Mouse (Mus musculus): Measurements from ENCODE around the gene Ston1. TPM values are rescaled to one million over a fixed set of nuclear protein-coding genes. Genes with fewer than 3 reads are reported as not detected.

Gene Ston1
- polyA plus RNA-seq (2016; fragmentation: Nextera tagmentation; extraction: Ambion mirVana), result 1.5 and 2.4 TPM in 2 replicates

DNA sequence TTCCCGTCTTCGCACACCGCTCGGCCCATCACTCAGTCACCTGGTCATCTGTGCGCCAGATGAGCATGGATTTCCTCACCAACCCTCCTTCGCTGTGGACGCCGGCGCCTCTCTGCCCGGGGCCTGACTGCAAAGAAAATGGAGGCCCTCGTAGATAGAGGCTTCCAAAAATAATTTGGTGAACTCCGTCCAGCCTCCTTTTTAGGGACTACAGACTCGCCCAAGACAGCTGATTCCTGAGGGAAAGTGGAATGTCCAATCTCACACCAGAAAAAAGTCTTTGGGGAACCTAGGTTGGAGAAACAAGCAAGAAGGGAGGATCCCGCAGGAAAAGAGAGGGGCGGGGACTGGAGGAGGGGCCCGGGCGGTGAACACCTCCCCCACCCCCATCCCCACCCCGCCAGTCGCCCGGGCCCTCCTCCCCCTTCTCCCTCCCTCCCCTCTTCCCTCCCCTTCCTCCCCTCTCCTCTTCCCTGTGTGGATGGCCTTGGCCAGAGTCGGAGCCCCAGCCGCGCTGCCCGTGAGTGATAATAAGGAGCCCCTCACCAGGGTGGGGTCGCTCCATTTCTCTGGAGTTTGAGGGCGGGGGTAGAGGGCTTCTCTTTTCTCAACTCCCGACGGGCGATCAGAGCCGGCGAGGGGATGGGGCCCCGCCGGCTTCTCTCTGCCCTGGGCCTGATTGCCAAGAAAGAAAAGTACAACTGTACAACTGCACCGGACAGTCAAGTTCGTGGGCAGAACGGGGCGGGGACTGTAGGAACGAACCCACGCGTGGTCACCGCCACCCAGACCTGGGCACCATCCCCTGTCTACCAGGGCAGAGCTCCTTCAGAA, at the start of gene Ston1:
Ston1 (plus strand) TSS at position 463 of the 834 bp plus-strand sequence.
- no peaks in the 10 kb centered on the region for H3K9me3 ChIP-seq
- H3K4me3 ChIP-seq (replicated peaks), result peak within 1 kb of the TSS; percentile 46
- peak within 1 kb of the TSS; percentile 59 for H3K9ac ChIP-seq
- peak within 1 kb of the TSS; percentile 82 for H3K27ac ChIP-seq
- H3K4me2 ChIP-seq, result peak within 1 kb of the TSS; percentile 76
- H3K27me3 ChIP-seq, result no peaks in the 10 kb centered on the region
- no peaks in the 10 kb centered on the region for H3K36me3 ChIP-seq (replicated peaks)
- peak; percentile 92 for ATAC-seq (ENCODE audit: low FRiP score)
- peaks cover 16% of the 10 kb centered on the region for H3K4me1 ChIP-seq
- WGBS, result under 1% methylated on average over 34 of the region's 41 CpGs

DNA sequence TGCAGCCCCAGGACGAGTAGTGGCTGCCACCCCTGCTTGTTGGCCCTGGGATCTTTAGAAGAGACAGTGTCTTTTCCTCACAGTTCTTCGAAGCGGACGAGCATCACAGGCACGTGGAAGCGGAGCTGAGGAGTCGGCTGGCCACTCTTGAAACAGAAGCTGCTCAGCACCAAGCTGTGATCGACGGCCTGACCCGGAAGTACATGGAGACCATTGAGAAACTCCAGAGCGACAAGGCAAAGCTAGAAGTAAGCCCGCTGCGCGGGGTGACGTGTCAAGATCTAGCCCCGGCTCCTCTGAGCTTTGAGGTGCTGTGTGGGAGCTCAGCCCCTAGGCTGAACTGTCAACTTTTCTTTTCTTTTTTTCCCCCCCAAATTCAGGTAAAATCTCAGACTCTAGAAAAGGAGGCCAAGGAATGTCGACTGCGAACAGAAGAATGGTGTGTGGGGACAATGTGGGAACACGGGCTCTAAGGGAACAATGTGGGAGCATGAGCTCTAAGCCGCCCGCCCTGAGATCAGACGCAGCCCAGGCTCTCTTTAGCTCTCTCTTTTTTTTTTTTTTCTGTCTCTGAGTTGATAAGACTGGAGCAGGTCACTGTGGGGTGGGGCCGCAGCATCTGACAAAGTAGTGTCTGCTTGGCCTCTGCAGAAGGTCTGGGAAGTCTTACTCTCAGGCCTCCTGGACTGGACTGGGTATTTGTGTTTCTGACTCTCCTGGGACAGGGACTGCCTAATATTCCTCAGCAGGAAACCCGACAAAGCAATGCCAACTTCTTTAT, 47.9 kb upstream of the Ston1 start:
- Histone ChIP-seq H3K9me3 (no peaks in the 10 kb centered on the region), H3K4me2 (no peak overlapping the region), H3K36me3 (replicated peaks) (peaks cover 34% of the 10 kb centered on the region), H3K9ac (no peak overlapping the region), H3K27ac (no peak overlapping the region), H3K27me3 (no peaks in the 10 kb centered on the region), H3K4me1 (peaks cover 9% of the 10 kb centered on the region; the same call in 1 of the 2 replicates), H3K4me3 (replicated peaks) (no peak overlapping the region)
- ATAC-seq (ENCODE audit: low FRiP score), result no peak
- 86% methylated on average over 24 of the region's 24 CpGs for whole genome bisulfite sequencing

DNA sequence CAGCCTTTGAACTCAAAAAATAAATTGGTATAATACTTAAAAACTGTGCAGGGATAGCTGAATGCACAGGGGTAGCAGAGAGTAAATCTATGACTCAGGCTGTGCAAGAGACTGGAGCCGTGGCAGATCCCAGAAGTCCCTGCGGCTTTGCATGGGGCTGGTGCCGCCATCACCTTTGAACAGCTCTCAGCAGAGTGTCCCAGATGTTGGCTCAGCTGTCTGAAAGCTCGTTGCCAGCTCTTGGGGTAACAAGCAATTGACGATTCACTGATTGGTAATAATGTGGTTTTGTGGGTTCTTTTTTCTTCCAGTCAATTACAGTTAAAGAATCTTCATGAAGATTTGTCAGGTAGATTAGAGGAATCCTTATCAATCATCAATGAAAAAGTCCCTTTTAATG, 47.1 kb upstream of the Ston1 start:
- H3K9me3 ChIP-seq, result no peaks in the 10 kb centered on the region
- H3K36me3 ChIP-seq (replicated peaks), result peaks cover 34% of the 10 kb centered on the region
- H3K9ac ChIP-seq, result no peak overlapping the region
- H3K27ac ChIP-seq, result no peak overlapping the region
- H3K4me2 ChIP-seq, result no peak overlapping the region
- 82% methylated on average over 5 of the region's 5 CpGs for WGBS
- ATAC-seq (ENCODE audit: low FRiP score), result no peak
- H3K4me1 ChIP-seq, result peaks cover 9% of the 10 kb centered on the region; the same call in 1 of the 2 replicates
- no peak overlapping the region for H3K4me3 ChIP-seq (replicated peaks)
- H3K27me3 ChIP-seq, result no peaks in the 10 kb centered on the region

DNA sequence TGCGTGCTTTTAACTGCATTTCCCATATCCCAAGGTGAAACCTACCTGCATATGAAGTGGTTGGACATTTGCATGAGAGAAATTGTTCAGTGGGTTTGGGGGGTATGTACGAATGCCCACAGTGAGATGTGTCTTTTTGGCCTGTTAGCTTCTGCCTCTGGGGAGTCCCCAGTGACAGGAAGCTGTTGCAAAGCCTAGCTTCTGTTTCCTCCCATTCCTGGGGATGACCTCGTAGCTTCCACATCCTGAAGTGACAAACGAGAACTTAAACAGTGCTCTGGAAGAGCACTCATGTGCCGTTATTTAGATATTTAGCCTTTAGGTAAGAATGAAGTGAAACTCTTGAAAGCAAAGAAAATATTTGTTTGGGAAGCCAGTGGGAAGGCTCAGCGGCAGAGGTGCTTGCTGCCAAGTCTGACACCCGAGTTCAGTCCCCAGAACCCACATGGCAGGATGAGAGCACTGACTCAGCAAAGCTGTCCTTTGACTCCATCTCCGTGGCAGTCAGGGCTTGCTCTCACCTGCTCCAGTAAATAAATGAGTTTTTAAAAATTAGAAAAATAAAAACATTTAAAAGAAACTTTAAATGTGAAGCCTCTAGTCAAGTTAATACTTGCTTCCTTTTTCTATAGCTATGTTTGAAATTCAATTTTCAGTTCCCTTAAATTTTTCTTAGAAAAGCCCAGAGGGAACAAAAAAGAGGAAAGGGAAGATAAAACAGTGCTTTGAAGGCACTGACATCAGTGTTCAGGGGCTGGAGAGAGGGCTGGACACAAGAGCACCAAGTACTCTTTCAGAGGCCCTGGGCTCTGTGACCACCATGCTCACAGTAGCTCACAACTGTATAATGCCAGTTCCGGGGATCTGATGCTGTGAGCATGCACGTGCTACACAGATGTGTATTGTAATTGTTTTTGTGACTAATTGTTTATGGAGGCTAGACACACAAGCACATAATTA, 46.2 kb upstream of the Ston1 start:
- H3K9me3 ChIP-seq, result no peaks in the 10 kb centered on the region
- H3K36me3 ChIP-seq (replicated peaks), result peaks cover 32% of the 10 kb centered on the region
- no peak overlapping the region for H3K27ac ChIP-seq
- 74% methylated on average over 10 of the region's 10 CpGs for WGBS
- no peaks in the 10 kb centered on the region for H3K27me3 ChIP-seq
- no peak for ATAC-seq (ENCODE audit: low FRiP score)
- H3K4me2 ChIP-seq, result no peak overlapping the region
- peaks cover 9% of the 10 kb centered on the region; the same call in 1 of the 2 replicates for H3K4me1 ChIP-seq
- H3K9ac ChIP-seq, result no peak overlapping the region
- H3K4me3 ChIP-seq (replicated peaks), result no peak overlapping the region

DNA sequence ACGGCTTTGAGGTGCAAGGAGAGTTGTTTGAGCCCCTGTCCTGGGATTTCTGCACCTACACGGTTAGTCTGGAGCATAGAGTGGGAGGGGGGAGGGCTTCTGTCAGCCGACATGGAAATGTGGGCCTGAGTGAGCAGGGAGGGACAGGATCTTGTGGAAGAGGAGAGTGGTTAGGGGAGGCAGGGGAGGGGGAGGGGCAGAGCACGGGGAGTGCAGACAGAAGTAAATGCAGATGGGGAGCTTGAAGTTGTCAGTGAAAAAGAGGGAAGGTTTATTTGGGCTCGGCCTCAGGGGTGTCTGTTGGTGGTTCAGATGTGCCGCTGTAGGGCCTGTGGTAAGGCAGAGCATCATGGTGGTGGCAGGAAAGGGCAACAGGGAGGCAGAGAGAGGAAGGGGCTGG, 44.9 kb upstream of the Ston1 start:
- peaks cover 40% of the 10 kb centered on the region for H3K36me3 ChIP-seq (replicated peaks)
- no peak overlapping the region for H3K27ac ChIP-seq
- no peaks in the 10 kb centered on the region for H3K27me3 ChIP-seq
- no peaks in the 10 kb centered on the region for H3K9me3 ChIP-seq
- no peak for ATAC-seq (ENCODE audit: low FRiP score)
- no peak overlapping the region for H3K4me2 ChIP-seq
- H3K9ac ChIP-seq, result no peak overlapping the region
- H3K4me3 ChIP-seq (replicated peaks), result no peak overlapping the region
- peaks cover 9% of the 10 kb centered on the region; the same call in 1 of the 2 replicates for H3K4me1 ChIP-seq
- WGBS, result 26% methylated on average over 6 of the region's 6 CpGs

DNA sequence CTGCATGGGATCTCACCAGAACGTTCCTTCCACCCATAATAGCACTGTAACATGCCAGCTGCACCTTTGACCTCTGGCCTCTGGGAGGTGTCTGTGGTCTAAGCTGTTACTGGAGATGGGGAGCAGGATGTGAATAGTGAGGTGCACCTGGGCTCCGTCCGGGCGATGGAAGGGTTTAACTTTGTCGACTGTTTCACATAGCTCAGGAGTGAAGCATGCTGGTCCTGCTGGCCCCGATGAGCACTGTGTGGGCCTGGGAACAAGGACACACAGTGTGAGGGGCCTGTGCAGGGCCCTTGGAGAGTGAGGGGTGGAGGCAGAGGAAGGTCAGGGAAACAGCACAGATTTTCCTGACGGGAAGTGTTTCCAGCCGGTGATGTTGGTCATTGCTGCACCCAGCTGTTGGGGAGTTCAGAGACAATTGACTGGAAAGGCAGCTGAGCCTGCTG, 44.5 kb upstream of the Ston1 start:
- Histone ChIP-seq H3K4me3 (replicated peaks) (no peak overlapping the region), H3K27me3 (no peaks in the 10 kb centered on the region), H3K4me2 (no peak overlapping the region), H3K9me3 (no peaks in the 10 kb centered on the region), H3K4me1 (peaks cover 9% of the 10 kb centered on the region; the same call in 1 of the 2 replicates), H3K36me3 (replicated peaks) (peaks cover 37% of the 10 kb centered on the region), H3K27ac (no peak overlapping the region), H3K9ac (no peak overlapping the region)
- ATAC-seq (ENCODE audit: low FRiP score), result no peak
- WGBS, result 50% methylated on average over 8 of the region's 8 CpGs

DNA sequence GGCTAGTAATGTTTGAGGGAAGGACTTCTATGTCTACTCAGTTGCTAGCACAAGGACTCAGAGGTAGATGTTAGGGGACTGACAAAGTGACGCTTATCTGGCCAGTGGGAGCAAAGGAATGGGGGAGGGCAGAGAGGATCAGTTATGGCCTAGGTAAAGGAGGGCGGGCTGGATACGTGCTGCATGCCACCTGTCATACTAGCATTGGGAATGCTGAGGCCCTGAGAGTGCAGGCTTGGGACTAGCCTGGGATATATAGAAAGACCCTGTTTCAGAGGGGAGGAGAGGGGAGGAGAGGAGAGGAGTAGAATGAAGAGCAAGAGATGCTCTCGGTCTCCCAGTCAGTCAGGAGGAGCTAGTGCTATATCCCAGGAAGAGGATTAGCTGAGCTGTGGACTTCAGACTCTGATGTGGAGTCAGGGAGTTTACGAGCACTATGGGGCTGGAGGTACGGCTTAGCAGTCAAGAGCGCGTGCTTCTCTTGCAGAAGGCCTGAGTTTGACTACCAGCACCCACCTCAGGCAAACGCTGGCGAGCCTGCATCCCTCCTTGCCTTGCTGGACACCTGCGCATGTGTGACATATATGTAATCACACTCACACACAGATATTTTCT, 43.9 kb upstream of the Ston1 start:
- ATAC-seq (ENCODE audit: low FRiP score), result no peak
- Histone ChIP-seq H3K36me3 (replicated peaks) (peaks cover 37% of the 10 kb centered on the region), H3K9me3 (no peaks in the 10 kb centered on the region)

DNA sequence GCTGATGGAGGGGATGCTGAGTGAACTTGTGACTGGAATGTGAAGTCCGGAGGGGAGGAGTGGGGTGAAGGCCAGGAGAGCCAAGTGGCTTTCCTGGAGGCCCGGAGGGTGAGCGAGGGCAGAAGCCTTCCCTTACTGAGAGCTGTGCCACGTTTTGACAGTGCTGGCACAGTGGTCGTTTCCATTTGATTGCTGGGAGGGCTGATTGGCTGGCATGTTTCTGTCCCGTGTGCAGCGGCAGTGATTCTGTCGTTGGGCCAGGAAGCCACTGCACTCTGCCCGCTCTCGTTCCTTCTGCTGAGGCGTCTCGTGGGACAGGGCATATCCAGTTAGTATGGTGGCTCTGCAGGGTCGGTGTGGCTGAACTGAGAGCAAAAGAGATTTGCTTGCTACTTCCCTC, 41.3 kb upstream of the Ston1 start:
- H3K9ac ChIP-seq, result no peak overlapping the region
- H3K9me3 ChIP-seq, result no peaks in the 10 kb centered on the region
- no peak overlapping the region for H3K4me3 ChIP-seq (replicated peaks)
- H3K36me3 ChIP-seq (replicated peaks), result peaks cover 32% of the 10 kb centered on the region
- H3K4me2 ChIP-seq, result no peak overlapping the region
- no peak overlapping the region for H3K27ac ChIP-seq
- ATAC-seq (ENCODE audit: low FRiP score), result no peak
- 88% methylated on average over 13 of the region's 13 CpGs for WGBS
- H3K4me1 ChIP-seq, result peaks cover 12% of the 10 kb centered on the region; the same call in 1 of the 2 replicates
- H3K27me3 ChIP-seq, result no peaks in the 10 kb centered on the region

More for the DNA sequence above, 43.9 kb upstream of the Ston1 start:
- no peaks in the 10 kb centered on the region for H3K27me3 ChIP-seq
- WGBS, result 85% methylated on average over 11 of the region's 11 CpGs
- peaks cover 12% of the 10 kb centered on the region; the same call in 1 of the 2 replicates for H3K4me1 ChIP-seq
- H3K27ac ChIP-seq, result no peak overlapping the region
- no peak overlapping the region for H3K9ac ChIP-seq
- H3K4me3 ChIP-seq (replicated peaks), result no peak overlapping the region
- H3K4me2 ChIP-seq, result no peak overlapping the region

DNA sequence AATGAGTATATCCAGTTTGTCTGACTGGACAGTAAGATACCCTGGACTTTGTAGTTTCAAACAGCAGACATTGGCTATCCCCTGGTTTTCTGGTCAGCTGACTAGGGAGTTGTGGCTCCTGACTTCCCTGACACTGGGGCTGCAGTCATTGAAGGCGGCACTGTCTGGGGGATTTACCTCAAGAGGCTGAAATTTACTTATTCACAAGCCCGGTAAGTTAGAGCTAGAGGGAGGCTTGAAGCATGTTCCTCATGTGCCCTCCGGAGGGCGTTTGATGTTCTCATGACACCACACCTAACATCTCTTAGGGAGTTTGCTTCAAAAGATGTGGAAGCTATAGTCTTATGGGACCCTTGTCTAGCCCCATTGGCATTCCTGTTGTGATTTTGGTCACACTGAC, 40.8 kb upstream of the Ston1 start:
- Histone ChIP-seq H3K4me1 (peaks cover 12% of the 10 kb centered on the region; the same call in 1 of the 2 replicates), H3K4me3 (replicated peaks) (no peak overlapping the region), H3K9me3 (no peaks in the 10 kb centered on the region), H3K4me2 (no peak overlapping the region), H3K27me3 (no peaks in the 10 kb centered on the region), H3K9ac (no peak overlapping the region), H3K27ac (no peak overlapping the region), H3K36me3 (replicated peaks) (peaks cover 34% of the 10 kb centered on the region)
- WGBS, result 87% methylated on average over 4 of the region's 4 CpGs
- ATAC-seq (ENCODE audit: low FRiP score), result no peak

DNA sequence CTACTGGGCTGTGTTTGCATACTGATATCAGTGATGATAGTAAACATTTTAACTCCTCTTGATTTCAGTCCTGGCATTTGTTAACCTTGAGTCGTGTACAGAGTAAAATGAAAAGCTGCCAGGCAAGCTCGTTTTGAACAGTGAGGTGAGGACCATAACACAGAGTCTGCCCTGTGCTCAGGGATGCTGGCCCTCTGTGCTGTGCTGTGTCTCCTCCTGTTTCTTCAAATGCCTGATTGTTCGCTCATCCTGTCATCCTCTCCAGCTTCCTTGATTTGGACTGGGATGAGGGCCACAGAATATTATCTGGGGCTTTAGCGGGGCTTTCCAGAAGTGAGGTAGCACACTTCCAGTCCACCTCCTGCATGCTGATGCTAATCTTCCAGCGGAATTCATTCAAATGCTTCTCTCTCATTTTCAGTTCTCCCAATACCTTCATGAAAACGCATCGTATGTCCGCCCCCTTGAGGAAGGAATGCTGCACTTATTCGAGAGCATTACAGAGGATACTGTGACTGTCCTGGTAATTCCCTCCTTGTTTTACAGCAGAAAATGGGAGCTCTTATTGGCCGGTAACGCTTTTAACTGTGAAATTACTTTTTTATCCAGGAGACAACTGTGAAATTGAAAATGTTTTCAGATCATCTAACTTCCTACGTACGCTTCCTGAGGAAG, 39.2 kb upstream of the Ston1 start:
- H3K36me3 ChIP-seq (replicated peaks), result peaks cover 40% of the 10 kb centered on the region

DNA sequence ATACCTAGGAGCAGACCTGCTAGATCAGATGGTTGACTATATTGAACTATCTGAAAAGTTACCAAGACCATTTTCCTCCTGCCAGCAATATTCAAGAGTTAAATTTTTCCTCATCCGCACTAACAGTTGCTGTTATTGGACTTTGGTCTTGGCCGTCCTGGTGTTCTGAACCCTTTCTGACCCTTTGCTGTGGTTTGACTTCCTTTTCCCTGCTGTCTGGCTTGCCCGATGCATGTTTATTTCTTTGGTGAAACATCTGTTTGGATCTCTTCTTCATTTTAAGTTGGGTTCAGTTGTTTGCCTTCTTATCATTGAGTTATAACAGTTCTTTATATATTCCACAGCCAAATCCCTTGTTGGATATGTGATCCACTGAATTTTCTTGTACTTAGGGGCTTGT, 33.9 kb upstream of the Ston1 start:
- Histone ChIP-seq H3K27me3 (no peaks in the 10 kb centered on the region), H3K4me2 (no peak overlapping the region), H3K36me3 (replicated peaks) (peaks cover 33% of the 10 kb centered on the region), H3K4me1 (no peaks in the 10 kb centered on the region), H3K9me3 (no peaks in the 10 kb centered on the region), H3K27ac (no peak overlapping the region), H3K4me3 (replicated peaks) (no peak overlapping the region), H3K9ac (no peak overlapping the region)
- ATAC-seq (ENCODE audit: low FRiP score), result no peak
- WGBS, result 89% methylated on average over 3 of the region's 3 CpGs

More for the DNA sequence above, 39.2 kb upstream of the Ston1 start:
- no peak overlapping the region for H3K9ac ChIP-seq
- no peak overlapping the region for H3K4me2 ChIP-seq
- H3K9me3 ChIP-seq, result no peaks in the 10 kb centered on the region
- peaks cover 3% of the 10 kb centered on the region; the same call in 1 of the 2 replicates for H3K4me1 ChIP-seq
- peak; percentile 80; the same call in 1 of the 2 replicates for ATAC-seq (ENCODE audit: low FRiP score)
- no peak overlapping the region for H3K4me3 ChIP-seq (replicated peaks)
- WGBS, result 37% methylated on average over 13 of the region's 13 CpGs
- H3K27ac ChIP-seq, result no peak overlapping the region
- H3K27me3 ChIP-seq, result no peaks in the 10 kb centered on the region

Measured in forebrain, embryonic 12.5 days (tissue).